ENCODE assay signal across 39 mouse cellular contexts in the genomic region with DNA sequence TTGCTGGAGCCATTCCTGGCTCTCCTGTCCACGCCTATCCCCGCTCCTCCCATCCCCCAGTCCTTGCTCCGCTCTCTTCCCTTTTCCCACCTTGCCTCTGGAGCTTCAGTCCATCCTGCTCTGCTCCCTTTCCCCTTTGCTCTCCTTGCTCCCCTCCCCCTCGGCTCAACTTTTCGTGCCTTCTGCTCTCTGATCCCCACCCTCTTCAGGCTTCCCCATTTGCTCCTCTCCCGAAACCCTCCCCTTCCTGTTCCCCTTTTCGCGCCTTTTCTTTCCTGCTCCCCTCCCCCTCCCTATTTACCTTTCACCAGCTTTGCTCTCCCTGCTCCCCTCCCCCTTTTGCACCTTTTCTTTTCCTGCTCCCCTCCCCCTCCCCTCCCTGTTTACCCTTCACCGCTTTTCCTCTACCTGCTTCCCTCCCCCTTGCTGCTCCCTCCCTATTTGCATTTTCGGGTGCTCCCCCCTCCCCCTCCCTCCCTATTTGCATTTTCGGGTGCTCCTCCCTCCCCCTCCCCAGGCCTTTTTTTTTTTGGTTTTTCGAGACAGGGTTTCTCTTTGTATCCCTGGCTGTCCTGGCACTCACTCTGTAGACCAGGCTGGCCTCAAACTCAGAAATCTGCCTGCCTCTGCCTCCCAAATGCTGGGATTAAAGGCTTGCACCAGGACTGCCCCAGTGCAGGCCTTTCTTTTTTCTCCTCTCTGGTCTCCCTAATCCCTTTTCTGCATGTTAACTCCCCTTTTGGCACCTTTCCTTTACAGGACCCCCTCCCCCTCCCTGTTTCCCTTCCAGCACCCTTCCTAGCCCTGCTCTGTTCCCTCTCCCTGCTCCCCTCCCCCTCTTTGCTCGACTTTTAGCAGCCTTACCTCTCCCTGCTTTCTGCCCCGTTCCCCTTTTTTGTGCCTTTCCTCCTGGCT. TPM values are rescaled to one million over a fixed set of nuclear protein-coding genes. Genes with fewer than 3 reads are reported as not detected.
A peak's percentile ranks its signal among the peaks of the same experiment; 100 is the strongest.
DNase-seq lines count a peak whose midpoint lies in the region; TF ChIP-seq lines count a peak whose summit lies in the region.
"Had no signal": no experiment of that assay in that cellular context is flagged by ENCODE, and none has a peak within 500 bp of the region (broad histone marks: within the 10 kb centered on the region; RNA-seq: fewer than 3 reads in every experiment).

No protein-coding gene starts in this region.

- no peak overlapping the region; the same call in 1 of the 2 replicates for H3K4me2 ChIP-seq in CH12.LX (ENCODE audit: insufficient read depth, low read depth, poor library complexity, severe bottlenecking)
- H3K4me2 ChIP-seq: forebrain, embryonic 12.5 days; heart, embryonic 15.5 days; hindbrain, embryonic 12.5 days; limb, embryonic 13.5 days; liver, embryonic 11.5 days; lung, embryonic 15.5 days; midbrain, embryonic 13.5 days; neural tube, embryonic 13.5 days had no signal

- H3K4me3 ChIP-seq in CH12.LX (replicated peaks in 1 of 3; ENCODE audit: low read depth in 2 of 3, low read length in 2 of 3, poor library complexity in 1 of 3): no peak overlapping the region
- H3K4me3 ChIP-seq: erythroblast, embryonic 14.5 days; forebrain, embryonic 12.5 days; gastrocnemius, adult 2 months; heart, embryonic 10.5 days; heart, embryonic 15.5 days; hindbrain, embryonic 12.5 days; limb, embryonic 13.5 days; lung, embryonic 15.5 days; midbrain, embryonic 13.5 days; neural tube, embryonic 13.5 days had no signal

- no peaks in the 10 kb centered on the region for H3K36me3 ChIP-seq in CH12.LX (replicated peaks in 1 of 2; ENCODE audit: control insufficient read depth in 1 of 2, insufficient read depth in 1 of 2, low read length in 1 of 2)
- H3K36me3 ChIP-seq: forebrain, embryonic 12.5 days; heart, embryonic 10.5 days; heart, embryonic 15.5 days; hindbrain, embryonic 12.5 days; limb, embryonic 13.5 days; lung, embryonic 15.5 days; midbrain, embryonic 13.5 days; neural tube, embryonic 13.5 days had no signal

- peak; percentile 40 for DNase-seq in CH12.LX (ENCODE audit: extremely low read depth)
- DNase-seq in ES-CJ7 (ENCODE audit: low read depth, low spot score): peak; percentile 95
- peak; percentile 92 for DNase-seq in ZHBTc4 (ENCODE audit: low read depth, low spot score)
- peak; percentile 52 for DNase-seq in testis, postnatal 14 days (ENCODE audit: low spot score)
- DNase-seq in gastrocnemius, postnatal 36 days: no peak
- no peak for DNase-seq in lung, postnatal 10 days
- DNase-seq in frontal cortex, postnatal 14 days (ENCODE audit: low spot score in 2 of 2): no peak
- DNase-seq: adrenal gland, postnatal 25 days; B cell, adult 2 months; cerebellum, adult 18-20 months; gastrocnemius, adult 2 months; kidney, adult 9 months; kidney, postnatal 14 days; layer of hippocampus, adult 9-11 months; lung, postnatal 36 days; right cerebral cortex, postnatal 4 days had no signal

- no peaks in the 10 kb centered on the region for H3K4me1 ChIP-seq in CH12.LX (ENCODE audit: control insufficient read depth in 1 of 2, insufficient read depth in 2 of 2)
- H3K4me1 ChIP-seq: forebrain, embryonic 12.5 days; heart, embryonic 10.5 days; heart, embryonic 15.5 days; hindbrain, embryonic 12.5 days; limb, embryonic 13.5 days; lung, embryonic 15.5 days; midbrain, embryonic 13.5 days; neural tube, embryonic 13.5 days had no signal

- dilution Hi-C loops in CH12.LX (cut with MboI; ENCODE audit: extremely low pct_ligation_motif_present, extremely low pct_unique_long_range_greater_than_20kb, low sequenced_read_pairs): no loop called here

- no peak for TF ChIP-seq CTCF in CH12.LX (conservative IDR thresholded peaks at IDR 0.05 in 1 of 2, IDR thresholded peaks at IDR 0.05 in 1 of 2; ENCODE audit: low read depth in 2 of 2, low read length in 2 of 2)

- no peak overlapping the region for H3K27ac ChIP-seq in CH12.LX (ENCODE audit: insufficient read depth, low read depth)
- H3K27ac ChIP-seq: forebrain, embryonic 12.5 days; gastrocnemius, adult 2 months; heart, embryonic 10.5 days; heart, embryonic 15.5 days; hindbrain, embryonic 12.5 days; hindbrain, postnatal 0 days; limb, embryonic 13.5 days; lung, embryonic 15.5 days; midbrain, embryonic 13.5 days; neural tube, embryonic 13.5 days; stomach, postnatal 0 days had no signal

- TF ChIP-seq RAD21 in CH12.LX (IDR thresholded peaks at IDR 0.05; ENCODE audit: low read depth, low read length): no peak

- H3K9me3 ChIP-seq in CH12.LX (replicated peaks; ENCODE audit: low read length): no peaks in the 10 kb centered on the region
- H3K9me3 ChIP-seq: forebrain, embryonic 12.5 days; heart, embryonic 10.5 days; heart, embryonic 15.5 days; hindbrain, embryonic 12.5 days; limb, embryonic 13.5 days; lung, embryonic 15.5 days; midbrain, embryonic 13.5 days; neural tube, embryonic 13.5 days had no signal

- no peak for TF ChIP-seq POLR2A in CH12.LX (IDR thresholded peaks at IDR 0.05; ENCODE audit: low read depth, low read length)

- H3K79me2 ChIP-seq in CH12.LX (replicated peaks; ENCODE audit: control insufficient read depth, extremely low read depth, insufficient read depth, poor library complexity, severe bottlenecking): no peaks in the 10 kb centered on the region

- no peak overlapping the region for H3K9ac ChIP-seq in CH12.LX (ENCODE audit: insufficient read depth, low read depth)
- H3K9ac ChIP-seq: forebrain, embryonic 12.5 days; heart, embryonic 15.5 days; hindbrain, embryonic 12.5 days; limb, embryonic 13.5 days; lung, embryonic 15.5 days; midbrain, embryonic 13.5 days; neural tube, embryonic 13.5 days had no signal

- intact Hi-C loops in gastrocnemius, postnatal 36 days (cut with DNase I): no loop called here

- TF ChIP-seq EP300 in CH12.LX (IDR thresholded peaks at IDR 0.05; ENCODE audit: low read length): no peak

- in situ Hi-C loops in CH12.LX (cut with MboI; ENCODE audit: low pct_ligation_motif_present, low pct_unique_long_range_greater_than_20kb, low sequenced_read_pairs): no loop called here

- no peaks in the 10 kb centered on the region for H3K27me3 ChIP-seq in CH12.LX (replicated peaks)
- H3K27me3 ChIP-seq: heart, embryonic 15.5 days; hindbrain, embryonic 12.5 days; lung, embryonic 15.5 days; midbrain, embryonic 13.5 days had no signal

TF ChIP-seq in CH12.LX, 34 proteins besides CTCF, POLR2A, EP300 and RAD21:
- TF ChIP-seq HCFC1 (IDR thresholded peaks at IDR 0.05; ENCODE audit: low read depth, low read length) (no peak), CHD2 (IDR thresholded peaks at IDR 0.05; ENCODE audit: low read length) (no peak), ZKSCAN1 (IDR thresholded peaks at IDR 0.05; ENCODE audit: borderline replicate concordance, low read depth, low read length) (no peak), E2F4 (IDR thresholded peaks at IDR 0.05; ENCODE audit: insufficient replicate concordance, low read depth, low read length) (no peak), NRF1 (IDR thresholded peaks at IDR 0.05; ENCODE audit: low read depth, low read length) (no peak), BHLHE40 (IDR thresholded peaks at IDR 0.05; ENCODE audit: low read depth, low read length) (no peak), PAX5 (IDR thresholded peaks at IDR 0.05; ENCODE audit: low read length) (no peak), MXI1 (IDR thresholded peaks at IDR 0.05; ENCODE audit: low read depth, low read length) (no peak), CHD1 (IDR thresholded peaks at IDR 0.05; ENCODE audit: low read depth, low read length) (no peak)

RNA-seq across cellular contexts. Expression of a gene that starts 1.3 kb away (rescaled TPM):
- total RNA-seq in CH12.LX (2012; rRNA removed) (not detected in 2 replicates), CH12.LX (2014; rRNA removed) (not detected in 2 replicates)
- 0.20 and 0.26 TPM in 2 replicates for polyA plus RNA-seq in CH12.LX (2012; ENCODE audit: insufficient read length, low read depth)
- not detected for total RNA-seq in gastrocnemius, postnatal 36 days (2021)
- total RNA-seq: adrenal gland, adult 18-20 months; adrenal gland, postnatal 25 days; common myeloid progenitor, adult 5-6 weeks; gastrocnemius, adult 2 months; gastrocnemius, postnatal 4 days; heart, postnatal 25 days; hindbrain, postnatal 0 days; left cerebral cortex, adult 18-20 months; left cerebral cortex, postnatal 36 days; megakaryocyte-erythroid progenitor cell, adult 5-6 weeks had no signal
- polyA plus RNA-seq: embryonic facial prominence, embryonic 14.5 days; erythroblast, embryonic 14.5 days; forebrain, embryonic 12.5 days; hindbrain, embryonic 12.5 days; hindbrain, postnatal 0 days; intestine, embryonic 16.5 days; limb, embryonic 13.5 days; liver, embryonic 16.5 days; lung, embryonic 15.5 days; midbrain, embryonic 13.5 days; neural tube, embryonic 13.5 days; spleen, adult 2 months; stomach, postnatal 0 days had no signal

Comparison
In these comparisons a context has a peak if more than half of its experiments do, and no peak if none do; other contexts are left out.
1. DNase-seq: peak in CH12.LX (single experiment), ES-CJ7 (single experiment), ZHBTc4 (single experiment) and testis, postnatal 14 days (single experiment); none in gastrocnemius, postnatal 36 days (0 of 2), lung, postnatal 10 days (single experiment) and frontal cortex, postnatal 14 days (0 of 2).